Mouse (Mus musculus) megakaryocyte progenitor cell, adult 5-6 weeks (primary cell): ENCODE data around the gene Gm14819. TPM values are rescaled to one million over a fixed set of nuclear protein-coding genes. Genes with fewer than 3 reads are reported as not detected.
"Not testable (repeated sequence)": the region's sequence is repeated elsewhere in the genome, so short reads cannot be mapped to it uniquely, and the experiment has no call there.

Experiments
- ATAC-seq: replicated peaks from 2 replicates; pipeline ENCODE4 v1.8.0; 2016; ENCODE audit warnings: mild to moderate bottlenecking, moderate TSS enrichment, inconsistent platforms; ENCODE audit not compliant: poor library complexity
- total RNA-seq, 2 experiments: library from RNA; stranded (forward) in 1 of 2; stranded (reverse) in 1 of 2; fragments of 157-497, 149-512 nt in 1 of 2; fragments of 200-1000 nt in 1 of 2; gene quantifications; 2 replicates each; pipeline versions ENCODE4 v1.2.3 to v1.2.4; 2015 to 2017

The Gm14819 gene
- total RNA-seq (2015) (not detected in 2 replicates), total RNA-seq (2017) (not detected in 2 replicates)

- ATAC-seq, result not testable (repeated sequence)
Observed at GRCm38 (mm10) chrX:35403883-35404282, at the start of gene Gm14819. Gene Gm14819 (plus strand): TSS chrX:35404183.
